Mouse (Mus musculus) intestine, postnatal 0 days (tissue): ENCODE measurements around the gene Cdca7. TPM values are rescaled to one million over a fixed set of nuclear protein-coding genes. Genes with fewer than 3 reads are reported as not detected.

ENCODE experiments used
- ATAC-seq: fragments of 200-750 bp; cut with Nextera tagmentation; 2 replicates; pipeline ENCODE4 v1.8.0; 2017; ENCODE audit warnings: mild to moderate bottlenecking, moderate TSS enrichment, moderate library complexity
- H3K27ac ChIP-seq: fragments of 300-500 bp; sonication (generic); 2 replicates; pipeline ENCODE4 v1.5.1; 2014; ENCODE audit warnings: mild to moderate bottlenecking, low read depth, low read length, moderate library complexity
- H3K27me3 ChIP-seq: fragments of 300-500 bp; sonication (generic); replicated peaks from 2 replicates; pipeline ENCODE4 v1.6.1; 2014; ENCODE audit warnings: low read length, mixed read lengths; ENCODE audit not compliant: control insufficient read depth, insufficient read depth
- H3K36me3 ChIP-seq: fragments of 300-500 bp; sonication (generic); 2 replicates; pipeline ENCODE4 v1.6.1; 2014; ENCODE audit warnings: mild to moderate bottlenecking, moderate library complexity; ENCODE audit not compliant: control insufficient read depth, insufficient read depth
- H3K4me1 ChIP-seq: fragments of 300-500 bp; sonication (generic); replicated peaks from 2 replicates; pipeline ENCODE4 v1.6.1; 2014; ENCODE audit warnings: antibody characterized with exemption, low read length, mixed read lengths; ENCODE audit not compliant: control insufficient read depth, insufficient read depth
- H3K4me2 ChIP-seq: fragments of 300-500 bp; sonication (generic); replicated peaks from 2 replicates; pipeline ENCODE4 v1.6.1; 2014; ENCODE audit warnings: low read depth, mild to moderate bottlenecking, moderate library complexity
- H3K4me3 ChIP-seq: fragments of 300-500 bp; sonication (generic); 2 replicates; pipeline ENCODE4 v1.5.1; 2014; ENCODE audit warnings: low read depth, low read length
- H3K9ac ChIP-seq: fragments of 300-500 bp; sonication (generic); 2 replicates; pipeline ENCODE4 v1.6.1; 2014; ENCODE audit warnings: mild to moderate bottlenecking, low read depth, low read length
- H3K9me3 ChIP-seq: fragments of 300-500 bp; sonication (generic); 2 replicates; pipeline ENCODE4 v1.6.1; 2016; ENCODE audit warnings: mixed run types; ENCODE audit not compliant: control insufficient read depth
- CTCF ChIP-seq: sonication (generic); IDR thresholded peaks from 2 replicates; pipeline ENCODE4 v1.5.1; 2016; ENCODE audit warnings: low read depth, mild to moderate bottlenecking, control low read depth, antibody characterized with exemption, moderate library complexity
- WGBS: fragments of 180-500 bp; shearing (Covaris S2); extraction: QIAGEN DNeasy Blood & Tissue Kit; methylation state at CpG from one replicate; pipeline ENCODE4 v1.1.7; 2014; 5-methylcytosine and 5-hydroxymethylcytosine counted together
- polyA plus RNA-seq: library from polyadenylated mRNA; unstranded; fragments of >200 nt; fragmentation: Nextera tagmentation; extraction: Ambion mirVana; gene quantifications from 2 replicates; pipeline ENCODE4 v1.2.1, GENCODE M21; 2015

Gene Cdca7
- polyA plus RNA-seq, 1 experiment from 2014 or later, result 32.5 TPM

GRCm38 (mm10) chr2:72471415-72472070, 4.4 kb upstream of the Cdca7 start:
- no peak for TF ChIP-seq CTCF

GRCm38 (mm10) chr2:72474531-72475287, 1.2 kb upstream of the Cdca7 start:
- ATAC-seq, result peak; percentile 48
- Histone ChIP-seq H3K9ac (no peak overlapping the region), H3K27ac (no peak overlapping the region), H3K27me3 (no peaks in the 10 kb centered on the region), H3K4me1 (peaks cover 4% of the 10 kb centered on the region; the same call in 1 of the 2 replicates), H3K9me3 (no peaks in the 10 kb centered on the region), H3K4me2 (0 out of 2 replicates have a peak overlapping the region, but pooled peaks have one; percentile 3), H3K4me3 (no peak overlapping the region), H3K36me3 (no peaks in the 10 kb centered on the region)
- WGBS, result 30% methylated on average over 7 of the region's 7 CpGs
- no peak for TF ChIP-seq CTCF

More at GRCm38 (mm10) chr2:72471415-72472070, 4.4 kb upstream of the Cdca7 start:
- H3K4me1 ChIP-seq, result 0 out of 2 replicates have a peak, but pooled peaks cover 4% of the 10 kb centered on the region
- H3K36me3 ChIP-seq, result no peaks in the 10 kb centered on the region
- no peak for ATAC-seq
- no peak overlapping the region for H3K4me3 ChIP-seq
- H3K9me3 ChIP-seq, result no peaks in the 10 kb centered on the region
- no peak overlapping the region for H3K4me2 ChIP-seq
- H3K27me3 ChIP-seq, result no peaks in the 10 kb centered on the region
- no peak overlapping the region for H3K27ac ChIP-seq
- no peak overlapping the region for H3K9ac ChIP-seq
- 64% methylated on average over 16 of the region's 16 CpGs for WGBS

GRCm38 (mm10) chr2:72475423-72475796, 549 bp upstream of the Cdca7 start:
- no peaks in the 10 kb centered on the region for H3K9me3 ChIP-seq
- no peaks in the 10 kb centered on the region for H3K27me3 ChIP-seq
- no peak for ATAC-seq
- no peak for TF ChIP-seq CTCF
- peak overlapping the region; percentile 71 for H3K9ac ChIP-seq
- peaks cover 3% of the 10 kb centered on the region; the same call in 1 of the 2 replicates for H3K36me3 ChIP-seq
- H3K4me1 ChIP-seq, result peaks cover 4% of the 10 kb centered on the region; the same call in 1 of the 2 replicates
- H3K4me2 ChIP-seq, result peak overlapping the region; percentile 89
- WGBS, result 0% methylated on average over 7 of the region's 7 CpGs
- H3K4me3 ChIP-seq, result peak overlapping the region; percentile 86
- H3K27ac ChIP-seq, result peak overlapping the region; percentile 87; the same call in 1 of the 2 replicates

GRCm38 (mm10) chr2:72476486-72477211, 690 bp downstream of the Cdca7 start:
- TF ChIP-seq CTCF, result no peak
- WGBS, result under 1% methylated on average over 53 of the region's 53 CpGs
- Histone ChIP-seq H3K9me3 (no peaks in the 10 kb centered on the region), H3K4me2 (peak overlapping the region; percentile 89), H3K27ac (peak overlapping the region; percentile 87), H3K4me3 (peak overlapping the region; percentile 86), H3K27me3 (no peaks in the 10 kb centered on the region), H3K4me1 (peaks cover 4% of the 10 kb centered on the region; the same call in 1 of the 2 replicates), H3K9ac (peak overlapping the region; percentile 71), H3K36me3 (peaks cover 3% of the 10 kb centered on the region; the same call in 1 of the 2 replicates)
- peak; percentile 51 for ATAC-seq

GRCm38 (mm10) chr2:72477221-72477620, 1.3 kb downstream of the Cdca7 start:
- Histone ChIP-seq H3K27ac (no peak overlapping the region), H3K4me2 (peak overlapping the region; percentile 89), H3K9ac (peak overlapping the region; percentile 71), H3K4me1 (no peaks in the 10 kb centered on the region; the same call in 1 of the 2 replicates), H3K9me3 (no peaks in the 10 kb centered on the region), H3K4me3 (peak overlapping the region; percentile 86), H3K36me3 (peaks cover 7% of the 10 kb centered on the region; the same call in 1 of the 2 replicates), H3K27me3 (no peaks in the 10 kb centered on the region)
- no peak for TF ChIP-seq CTCF
- WGBS, result 1% methylated on average over 11 of the region's 11 CpGs
- ATAC-seq, result no peak
